Mouse (Mus musculus) regulatory T cell (primary cell): ENCODE measurements around the gene Cstf3.
"Not testable (repeated sequence)": the region's sequence is repeated elsewhere in the genome, so short reads cannot be mapped to it uniquely, and the experiment has no call there.

Experiments used
- in situ Hi-C: fragments of 300-600 bp; cut with MboI, MseI; formaldehyde crosslinking; loops from one replicate; pipeline ENCODE4 v1.15.1; 2025; ENCODE audit warnings: high pct_unique_total_duplicates

The Cstf3 gene

DNA sequence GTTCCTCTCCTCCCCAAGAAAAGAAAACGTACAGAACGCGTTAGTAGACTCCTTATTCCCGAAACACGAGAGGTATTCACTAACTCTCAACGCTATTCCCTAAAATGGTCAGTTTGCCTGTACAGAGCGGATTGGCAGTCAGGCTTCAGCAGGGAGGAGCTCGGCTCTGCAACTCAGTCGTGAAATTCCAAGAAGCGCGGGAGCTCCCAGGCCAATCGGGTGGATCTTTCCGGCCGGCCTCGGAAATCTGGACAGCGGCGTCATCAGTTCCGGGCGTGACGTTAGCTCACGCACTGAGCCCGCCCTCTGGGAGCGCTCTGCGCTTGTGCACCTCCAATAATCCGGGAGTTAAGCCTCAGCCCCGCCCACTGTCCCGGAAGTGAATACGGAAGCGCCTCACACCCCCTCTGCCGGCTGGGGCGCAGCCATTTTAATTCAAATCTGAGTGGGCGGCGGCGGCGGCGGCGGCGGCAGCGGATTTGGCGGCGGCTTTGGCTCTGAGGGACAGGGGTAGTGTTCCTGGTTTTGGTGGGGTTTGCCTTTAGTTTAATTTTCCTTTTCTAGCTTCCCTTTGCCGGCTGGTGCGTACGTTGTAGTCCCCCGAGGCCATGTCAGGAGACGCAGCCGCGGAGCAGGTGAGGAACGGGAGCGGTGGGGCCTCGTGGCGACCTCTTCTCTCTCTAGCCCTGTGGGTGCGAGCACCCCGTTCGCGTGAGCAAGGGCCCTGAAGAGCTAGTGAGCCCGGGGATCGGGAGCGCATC lies at the start of gene Cstf3:
Gene Cstf3 (plus strand): TSS at position 456 of the 761 bp plus-strand sequence.
- in situ Hi-C loops: loop anchor here (10.0 kb wide), 1 partner anchor 905 kb away; no protein-coding TSS in a partner anchor

DNA sequence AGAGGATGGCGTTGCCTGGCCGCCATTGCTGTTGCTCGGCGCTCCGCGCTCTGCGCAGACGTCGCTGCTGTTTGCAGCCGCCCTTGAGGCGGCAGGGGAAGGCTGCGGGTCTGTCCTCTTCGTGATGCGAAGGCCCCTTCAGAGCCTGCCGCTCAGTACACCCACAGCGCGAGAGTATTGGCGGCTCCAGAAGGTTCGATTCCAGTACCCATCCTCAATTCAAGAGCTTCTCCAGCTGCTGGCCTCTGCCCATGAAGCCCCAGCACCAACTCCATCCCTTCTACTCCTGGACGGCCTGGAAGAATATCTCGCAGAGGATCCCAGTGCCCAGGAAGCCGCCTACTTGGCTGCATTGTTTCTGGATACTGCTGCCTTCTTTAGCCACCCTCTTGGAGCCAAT lies 33.6 kb upstream of the Cstf3 start:
- in situ Hi-C loops: not testable (repeated sequence)

DNA sequence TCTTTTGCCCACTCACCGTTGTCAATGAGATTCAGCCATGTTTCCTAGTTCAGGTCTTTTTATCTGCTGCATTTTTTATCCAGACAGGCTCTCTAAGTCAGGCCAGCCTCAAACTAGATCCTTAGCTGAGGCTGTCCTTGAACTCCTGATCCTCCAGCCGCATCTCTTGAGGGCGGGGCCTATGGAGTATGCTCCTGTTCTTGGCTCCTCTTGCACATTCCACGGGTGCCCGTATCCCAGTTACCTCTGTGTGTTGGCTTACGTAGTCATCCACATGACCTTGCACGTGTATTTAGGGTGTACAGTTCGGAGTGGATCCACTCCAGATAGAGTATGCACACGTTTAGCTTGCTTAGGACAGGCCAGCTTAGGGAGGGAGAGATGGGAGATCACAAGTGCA lies 32.6 kb upstream of the Cstf3 start:
- in situ Hi-C loops: no loop called here

DNA sequence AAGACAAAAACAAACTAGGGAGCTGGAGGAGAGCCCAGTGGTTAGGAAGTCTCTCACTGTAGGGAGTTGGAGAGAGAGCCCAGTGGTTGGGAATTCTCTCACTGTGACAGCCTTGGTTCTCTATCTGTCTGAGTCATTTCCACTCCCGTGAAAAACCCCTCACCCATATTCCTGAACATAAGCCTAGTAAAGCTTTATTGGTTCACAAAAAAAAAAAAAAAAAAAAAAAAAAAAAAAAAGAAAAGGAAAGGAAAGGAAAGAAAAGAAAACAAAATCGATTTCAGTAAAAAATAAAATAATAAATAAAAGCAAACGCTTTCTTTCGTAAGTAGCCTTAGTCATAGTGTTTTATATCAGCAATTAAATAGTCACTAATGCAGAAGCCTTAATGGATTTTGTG lies 32.0 kb upstream of the Cstf3 start:
- in situ Hi-C loops: no loop called here

DNA sequence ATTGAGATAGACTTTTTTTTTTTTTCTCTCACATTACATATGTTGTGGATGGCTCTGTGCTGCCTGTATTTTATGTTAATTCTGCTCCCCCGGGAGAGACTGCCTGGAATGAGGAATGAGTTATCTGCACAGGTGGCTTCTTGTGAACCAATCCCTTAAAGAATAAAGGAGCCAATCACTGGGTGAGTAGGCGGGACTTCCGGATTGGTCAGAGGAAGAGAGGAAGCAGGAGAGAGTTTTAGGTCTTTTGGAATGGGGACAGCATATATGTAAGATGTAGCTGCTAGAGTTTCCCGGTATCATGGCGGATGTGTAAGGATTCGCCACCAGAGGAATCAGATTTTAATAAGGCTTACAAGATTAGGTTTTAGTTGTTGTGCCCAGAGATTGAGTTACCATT lies 31.4 kb upstream of the Cstf3 start:
- in situ Hi-C loops: no loop called here

DNA sequence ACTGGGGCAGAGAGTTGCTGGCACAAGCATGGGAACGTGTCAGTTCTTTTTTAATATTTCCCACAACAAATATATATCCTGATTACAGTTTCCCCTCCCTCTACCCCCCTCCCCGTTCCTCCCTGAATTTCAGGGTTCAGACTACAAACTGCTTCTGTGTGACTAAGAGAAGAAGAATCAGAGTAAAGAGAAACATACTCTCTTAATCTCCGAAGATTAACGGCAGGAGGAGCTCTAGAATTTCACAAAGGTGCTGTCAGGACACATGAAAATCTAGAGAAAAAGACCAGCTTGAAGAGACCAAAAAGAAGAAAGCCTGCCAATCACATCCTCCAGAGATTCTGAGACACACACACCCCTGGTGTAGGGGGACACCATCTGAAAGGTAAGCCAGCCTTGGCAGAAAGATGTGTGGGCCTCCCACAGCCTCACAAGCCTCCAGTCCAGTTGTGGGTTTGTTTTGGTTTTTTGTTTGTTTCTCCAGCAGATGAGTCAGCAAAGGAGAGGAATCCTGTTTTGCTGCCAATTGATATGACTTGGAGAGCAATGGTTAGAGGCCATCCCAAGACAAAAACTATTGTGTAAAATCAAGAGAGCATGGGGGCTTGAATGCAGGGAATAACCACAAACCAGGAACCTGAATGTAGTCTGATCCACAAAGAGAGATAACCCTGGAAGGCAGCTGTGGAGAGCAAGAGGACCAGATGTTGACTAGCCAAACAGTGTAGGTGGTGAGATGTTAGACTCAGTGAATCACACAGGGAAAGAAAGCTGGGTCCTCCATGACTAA lies 30.5 kb upstream of the Cstf3 start:
- in situ Hi-C loops: loop anchor here (10.0 kb wide), 1 partner anchor 415 kb away; no protein-coding TSS in a partner anchor

DNA sequence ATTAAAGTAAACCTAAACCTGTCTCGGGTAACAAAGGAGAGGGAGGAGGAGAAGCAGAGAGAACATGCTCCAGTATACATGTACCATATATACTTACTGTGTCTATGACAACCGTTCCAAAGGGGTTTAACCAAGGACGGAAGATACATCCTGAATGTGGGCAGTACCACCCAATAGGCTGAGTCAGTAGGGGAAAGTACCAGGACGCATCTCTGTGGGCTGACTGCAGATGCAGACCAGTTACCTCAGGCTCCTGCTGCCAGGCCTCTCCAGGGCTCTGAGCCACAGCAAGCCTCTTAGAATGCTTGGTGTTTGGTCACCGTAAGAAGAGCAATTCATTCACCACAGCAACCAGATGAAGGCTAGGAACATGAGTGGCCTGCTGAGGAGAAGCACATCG lies 28.9 kb upstream of the Cstf3 start:
- in situ Hi-C loops: loop anchor here (10.0 kb wide), 1 partner anchor 417 kb away; no protein-coding TSS in a partner anchor

DNA sequence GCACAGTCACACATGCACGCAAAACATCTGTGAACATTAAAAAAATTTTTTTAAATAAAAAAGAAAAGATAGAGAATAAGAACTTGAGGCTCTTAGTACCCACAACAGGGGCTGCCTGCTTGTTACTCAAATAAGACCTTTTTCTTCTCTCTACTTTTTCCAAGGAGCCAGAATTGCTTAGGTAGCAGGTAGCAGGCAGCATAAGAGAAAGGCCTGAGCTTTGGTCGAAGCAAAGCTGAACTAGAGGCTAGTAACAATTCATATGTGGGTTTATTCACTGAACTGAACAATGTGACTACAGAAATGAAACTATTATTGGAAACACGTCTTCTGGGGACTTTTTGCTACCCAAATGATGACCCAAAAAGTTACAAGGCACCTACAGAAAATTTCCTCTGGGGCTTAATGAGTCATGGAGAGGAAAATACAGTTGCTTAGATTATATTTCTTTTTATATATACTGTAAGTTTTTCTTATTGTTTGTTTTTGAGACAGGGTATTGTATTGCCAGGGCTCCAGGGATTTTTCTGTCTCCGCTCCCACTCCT lies 28.3 kb upstream of the Cstf3 start:
- in situ Hi-C loops: loop anchor here (10.0 kb wide), 1 partner anchor 417 kb away; no protein-coding TSS in a partner anchor

DNA sequence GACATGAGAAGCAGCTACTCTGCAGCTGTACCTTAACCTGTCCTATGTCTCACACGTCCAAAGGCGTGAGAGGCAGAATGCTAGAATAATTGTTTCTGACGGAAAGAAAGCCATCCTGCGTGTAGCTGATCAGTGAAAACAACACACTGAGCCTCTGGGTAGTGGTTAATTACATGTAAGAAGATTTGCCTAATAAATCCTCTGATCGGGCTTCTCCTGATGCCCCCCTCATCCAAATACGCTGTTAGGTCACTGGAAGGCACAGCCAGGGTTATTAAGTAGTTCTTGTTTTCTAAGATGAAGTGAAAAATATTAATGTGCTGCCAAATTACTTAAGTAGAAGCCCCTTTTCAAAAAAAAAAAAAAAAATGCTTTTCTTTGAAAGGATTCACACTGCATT lies 18.3 kb upstream of the Cstf3 start:
- in situ Hi-C loops: loop anchor here (10.0 kb wide), 1 partner anchor 537 kb away; no protein-coding TSS in a partner anchor

DNA sequence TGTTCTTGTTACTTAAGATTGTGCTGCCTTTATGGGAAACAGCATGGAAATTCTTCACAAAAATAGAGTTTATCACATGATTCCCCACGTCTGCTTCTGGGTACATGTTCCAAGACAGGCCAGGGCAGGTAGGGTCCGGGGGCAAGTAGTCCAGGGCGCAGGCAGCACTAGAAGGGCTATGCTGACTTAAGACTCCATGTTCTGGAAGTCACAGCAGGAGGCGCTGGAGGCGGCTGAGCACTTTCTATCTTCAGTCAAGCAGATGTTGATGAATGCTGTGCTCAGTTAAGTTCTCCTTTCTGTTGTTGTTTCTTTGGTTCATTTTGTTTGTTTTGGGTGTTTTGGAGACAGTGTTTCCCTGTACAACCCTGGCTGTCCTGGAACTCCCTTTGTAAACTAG lies 14.1 kb upstream of the Cstf3 start:
- in situ Hi-C loops: loop anchor here (5.0 to 10.0 kb wide), 3 partner anchors 64 to 811 kb away; no protein-coding TSS in a partner anchor

DNA sequence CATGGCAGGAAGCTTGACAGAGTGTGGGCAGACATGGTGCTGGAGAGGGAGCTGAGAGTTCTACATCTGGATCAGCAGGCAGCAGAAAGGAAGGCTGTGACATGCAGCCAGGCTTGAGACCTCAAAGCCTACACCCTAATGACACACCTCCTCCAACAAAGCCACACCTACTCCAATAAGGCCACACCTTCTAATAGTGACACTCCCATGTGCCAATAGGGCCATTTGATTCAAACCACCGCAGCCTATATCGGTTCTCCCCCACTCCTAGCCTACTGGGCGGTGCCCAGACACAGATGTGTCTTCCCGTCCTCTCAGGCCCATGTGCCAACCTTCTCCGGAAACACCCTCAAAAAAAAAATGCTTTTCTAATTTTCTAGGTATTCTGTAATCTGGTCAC lies 12.3 kb upstream of the Cstf3 start:
- in situ Hi-C loops: loop anchor here (5.0 to 10.0 kb wide), 3 partner anchors 66 to 809 kb away; no protein-coding TSS in a partner anchor

DNA sequence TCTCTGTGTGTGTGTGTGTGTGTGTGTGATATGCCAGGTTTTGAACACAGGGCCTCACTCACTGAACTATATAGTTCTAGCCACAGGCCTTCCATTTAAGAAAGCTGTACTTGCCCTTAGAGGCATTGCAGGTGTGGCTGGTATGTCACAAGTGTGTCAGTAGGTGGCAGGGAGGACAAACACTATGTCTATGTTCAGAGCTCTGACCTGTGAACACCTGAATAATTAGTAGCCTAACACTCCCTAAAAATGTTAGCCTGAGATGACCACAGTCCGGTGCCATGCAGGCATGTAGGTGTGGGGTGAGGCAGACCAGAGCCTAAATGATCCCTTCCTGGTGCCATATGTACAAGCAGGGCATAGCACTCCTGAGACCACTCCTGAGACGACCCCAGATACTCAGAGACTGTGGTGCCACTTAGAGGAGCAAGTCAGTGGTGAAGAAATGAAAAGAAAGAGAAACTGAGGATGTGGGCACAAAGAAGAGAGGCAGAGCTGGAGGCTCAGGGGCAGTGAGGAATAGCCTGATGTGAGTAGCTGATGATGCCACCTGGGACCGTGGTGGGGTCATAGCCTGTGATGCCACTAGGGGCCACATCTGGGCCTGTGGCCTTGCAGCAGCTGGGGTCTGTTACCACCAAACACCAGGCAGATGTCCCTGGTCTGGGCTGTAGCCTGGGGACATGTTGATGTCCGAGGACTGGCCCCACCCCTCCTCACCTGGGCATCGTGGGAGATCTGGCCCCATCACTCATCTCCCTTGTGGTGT lies 11.3 kb upstream of the Cstf3 start:
- in situ Hi-C loops: loop anchor here (5.0 to 10.0 kb wide), 3 partner anchors 67 to 808 kb away; no protein-coding TSS in a partner anchor

DNA sequence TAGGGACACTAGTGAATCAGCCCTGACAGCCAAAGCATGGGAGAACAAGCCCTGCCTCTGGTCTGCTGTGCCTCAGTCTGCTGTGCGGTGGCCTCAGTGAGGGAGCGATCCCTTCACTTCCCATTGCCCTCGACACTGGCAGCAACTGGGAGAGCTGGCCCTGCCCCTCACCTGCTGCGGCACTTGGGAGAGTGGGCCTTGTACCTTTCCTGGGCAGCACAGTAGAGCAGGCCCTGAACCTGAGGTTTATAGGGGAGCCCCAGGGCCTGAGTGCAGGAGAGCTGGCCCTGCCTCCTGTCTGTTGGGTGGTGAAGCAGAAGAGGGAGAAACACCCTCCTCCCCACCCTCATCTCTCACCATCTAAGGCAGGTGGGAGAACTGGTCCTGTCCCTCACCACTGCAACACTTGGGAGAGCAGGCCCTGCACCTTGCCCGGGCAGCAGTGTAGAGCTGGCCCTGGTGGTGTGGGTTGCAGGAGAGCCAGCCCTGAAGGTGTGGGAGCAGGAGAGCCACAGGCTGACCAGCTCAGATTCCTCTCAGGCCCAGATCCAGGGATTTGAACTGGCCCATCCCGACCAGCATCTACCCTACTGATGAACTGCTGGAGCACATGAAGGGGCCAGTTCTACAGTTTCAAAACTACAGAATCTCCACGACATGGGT lies 10.4 kb upstream of the Cstf3 start:
- in situ Hi-C loops: loop anchor here (5.0 to 10.0 kb wide), 4 partner anchors 68 to 807 kb away; partner anchors contain the start of gene Hipk3

DNA sequence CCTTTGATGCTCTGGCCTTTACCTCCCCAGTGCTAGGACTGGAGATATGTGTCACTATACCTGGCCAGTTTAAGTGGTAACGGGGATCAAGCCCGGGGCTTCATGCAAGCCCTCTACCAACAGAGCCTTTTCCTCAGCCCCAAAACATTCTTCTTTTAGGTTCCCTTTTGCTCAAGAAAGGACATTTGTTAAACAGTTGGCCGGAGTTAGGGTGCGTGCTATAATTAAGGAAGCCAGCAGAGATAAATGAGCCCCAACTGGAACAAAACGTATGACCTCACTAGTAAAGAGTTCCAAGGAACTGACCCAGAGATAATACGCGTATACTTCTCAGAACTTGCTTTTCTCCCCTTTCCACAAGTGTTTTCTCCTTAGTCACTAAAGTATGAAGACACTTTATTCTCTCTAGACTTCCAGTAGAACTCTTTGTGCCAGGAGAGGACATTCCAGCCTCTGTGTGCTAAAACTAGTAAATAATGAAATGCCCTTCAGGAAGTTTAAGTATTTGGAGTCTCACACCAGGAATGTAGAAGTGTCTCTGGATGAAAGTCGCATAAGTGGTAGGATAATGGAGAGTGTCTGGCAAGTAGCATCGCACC lies 8.9 kb upstream of the Cstf3 start:
- in situ Hi-C loops: loop anchor here (10.0 kb wide), 1 partner anchor 87 kb away; the partner anchor contains the start of gene Hipk3

DNA sequence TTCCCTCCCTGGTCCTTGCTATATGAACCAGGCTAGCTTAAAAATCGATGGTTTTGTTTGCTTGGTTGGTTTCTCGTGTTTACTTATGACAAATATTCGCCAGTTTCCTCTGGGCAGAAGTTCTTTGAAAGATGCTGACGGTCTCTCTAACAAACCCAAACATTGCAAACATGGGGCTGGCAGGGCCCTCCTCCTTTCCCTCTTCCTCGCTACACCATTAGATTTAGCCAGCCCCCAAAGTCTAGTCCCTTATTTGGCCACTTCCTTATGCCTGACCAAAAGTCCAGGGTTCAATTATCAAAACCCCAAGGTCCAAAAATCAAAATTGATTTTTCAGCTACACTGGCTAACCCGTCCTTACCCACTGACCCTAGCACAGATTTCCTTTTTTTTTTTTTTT lies 7.3 kb upstream of the Cstf3 start:
- in situ Hi-C loops: loop anchor here (10.0 kb wide), 1 partner anchor 88 kb away; the partner anchor contains the start of gene Hipk3

DNA sequence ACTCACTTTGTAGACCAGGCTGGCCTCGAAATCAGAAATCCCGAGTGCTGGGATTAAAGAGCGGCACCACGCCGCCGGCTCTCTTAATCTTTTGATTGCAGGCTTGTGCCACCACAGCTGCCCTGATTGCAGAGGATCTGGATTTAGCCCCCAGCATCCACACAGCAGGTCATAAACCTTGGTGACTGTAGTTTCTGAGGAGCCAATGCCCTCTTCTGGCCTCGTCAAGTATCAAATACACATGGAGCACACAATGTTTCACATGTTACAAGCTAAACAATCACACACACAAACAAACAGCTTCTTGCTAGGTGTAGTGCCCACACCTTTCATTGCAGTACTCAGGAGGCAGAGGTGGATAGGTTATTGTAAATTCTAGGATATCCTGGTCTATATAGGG lies 6.1 kb upstream of the Cstf3 start:
- in situ Hi-C loops: loop anchor here (10.0 kb wide), 1 partner anchor 89 kb away; the partner anchor contains the start of gene Hipk3

DNA sequence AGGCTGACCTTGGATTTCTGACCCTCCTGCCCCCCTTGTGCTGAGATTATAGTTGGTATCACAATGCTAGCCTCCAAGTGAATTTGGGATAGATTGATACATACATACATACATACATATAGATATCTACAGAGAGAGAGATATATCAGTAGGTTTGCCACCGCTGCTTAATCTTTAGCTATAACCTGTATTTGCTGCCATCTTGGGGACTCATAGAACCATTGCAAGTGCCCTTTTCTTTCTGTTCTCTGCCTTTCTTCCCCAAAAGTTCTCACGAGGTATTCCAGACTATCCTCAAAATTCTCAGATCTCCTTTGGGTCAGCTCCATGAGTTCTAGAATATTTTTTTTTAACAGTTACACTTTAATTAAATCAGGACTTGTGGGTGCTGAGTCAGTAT lies 4.7 kb upstream of the Cstf3 start:
- in situ Hi-C loops: loop anchor here (10.0 kb wide), 1 partner anchor 91 kb away; the partner anchor contains the start of gene Hipk3

DNA sequence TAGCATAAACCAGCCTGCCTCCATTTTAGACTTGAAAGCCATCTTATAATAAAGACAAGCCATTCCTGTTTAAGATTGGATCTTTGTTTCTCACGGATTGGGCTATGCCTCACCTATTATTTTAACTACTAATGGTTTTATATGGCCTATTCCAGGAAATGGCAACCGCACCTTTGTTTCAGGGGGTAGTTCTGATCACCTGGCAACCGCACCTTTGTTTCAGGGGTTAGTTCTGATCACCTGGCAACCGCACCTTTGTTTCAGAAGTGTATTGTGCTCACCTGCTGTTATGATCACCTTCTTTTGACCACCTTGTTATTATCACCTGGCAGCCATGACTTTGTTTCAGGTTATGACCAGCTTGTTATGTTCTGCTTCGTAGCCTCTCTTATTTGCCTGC lies 1.8 kb upstream of the Cstf3 start:
- in situ Hi-C loops: loop anchor here (10.0 kb wide), 1 partner anchor 94 kb away; the partner anchor contains the start of gene Hipk3

DNA sequence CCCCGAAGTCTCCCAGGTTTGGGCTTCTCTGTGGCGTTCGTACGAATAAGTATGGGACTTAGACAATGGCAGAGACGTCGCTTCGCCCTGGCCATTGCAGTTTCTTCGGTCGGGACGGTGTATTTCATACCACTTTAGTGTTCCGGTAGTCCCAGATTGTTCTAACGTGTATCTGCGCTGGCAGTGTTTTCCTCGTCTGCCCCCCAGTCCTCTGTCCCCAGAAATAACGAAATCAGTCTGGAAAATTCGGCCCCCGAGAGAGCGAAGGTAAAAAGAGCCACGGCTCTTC lies 450 bp downstream of the Cstf3 start:
- in situ Hi-C loops: loop anchor here (10.0 kb wide), 1 partner anchor 906 kb away; no protein-coding TSS in a partner anchor

DNA sequence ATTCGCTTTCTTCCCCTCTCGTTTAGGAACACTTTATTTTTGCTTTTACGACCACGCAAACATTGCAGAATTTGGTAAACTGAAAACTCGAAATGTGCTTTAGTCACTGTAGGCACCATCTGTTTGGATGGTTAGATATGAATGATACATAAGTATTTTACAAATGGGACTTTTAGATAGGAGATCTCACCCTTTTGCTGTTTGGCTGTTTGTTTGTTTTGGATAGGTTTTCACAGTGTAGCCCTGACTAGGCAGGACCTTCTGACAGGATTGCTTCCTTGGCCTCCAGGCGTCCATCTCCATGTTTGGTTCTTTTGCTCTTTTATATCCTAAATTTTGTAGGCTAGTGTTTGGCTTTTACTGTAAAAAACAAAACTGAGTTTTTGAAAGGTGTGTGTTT lies 818 bp downstream of the Cstf3 start:
- in situ Hi-C loops: loop anchor here (10.0 kb wide), 1 partner anchor 906 kb away; no protein-coding TSS in a partner anchor
